Mouse (Mus musculus): ENCODE data around the gene Tnrc6b.
A peak's percentile ranks its signal among the peaks of the same experiment; 100 is the strongest.
"Not testable (repeated sequence)": the region's sequence is repeated elsewhere in the genome, so short reads cannot be mapped to it uniquely, and the experiment has no call there.

Tnrc6b gene

DNA sequence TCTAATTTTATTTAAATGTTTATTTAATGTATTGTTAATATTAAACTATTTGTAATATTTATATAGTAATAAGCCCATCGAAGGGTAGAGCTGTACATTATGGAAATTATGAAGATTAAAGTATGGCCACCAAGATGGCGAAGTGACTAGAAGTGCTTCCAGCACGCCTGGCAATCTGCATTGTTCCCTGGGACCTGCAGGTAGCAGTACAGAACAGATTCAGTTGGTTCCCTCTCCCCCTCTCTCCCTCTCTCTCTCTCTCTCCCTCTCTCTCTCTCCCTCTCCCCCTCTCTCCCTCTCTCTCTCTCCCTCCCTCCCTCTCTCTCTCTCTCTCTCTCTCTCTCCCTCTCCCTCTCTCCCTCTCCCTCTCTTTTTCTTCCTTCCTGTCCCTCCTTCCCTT lies 199.1 kb downstream of the Tnrc6b start:
- no peak for DNase-seq (ENCODE audit: extremely low spot score, low spot score)

GRCm38 (mm10) chr15:80910790-80911531 lies 199.8 kb downstream of the Tnrc6b start:
- no peak for DNase-seq (ENCODE audit: extremely low spot score, low spot score)

GRCm38 (mm10) chr15:80912175-80912574 lies 201.1 kb downstream of the Tnrc6b start:
- no peak for DNase-seq (ENCODE audit: extremely low spot score, low spot score)

DNA sequence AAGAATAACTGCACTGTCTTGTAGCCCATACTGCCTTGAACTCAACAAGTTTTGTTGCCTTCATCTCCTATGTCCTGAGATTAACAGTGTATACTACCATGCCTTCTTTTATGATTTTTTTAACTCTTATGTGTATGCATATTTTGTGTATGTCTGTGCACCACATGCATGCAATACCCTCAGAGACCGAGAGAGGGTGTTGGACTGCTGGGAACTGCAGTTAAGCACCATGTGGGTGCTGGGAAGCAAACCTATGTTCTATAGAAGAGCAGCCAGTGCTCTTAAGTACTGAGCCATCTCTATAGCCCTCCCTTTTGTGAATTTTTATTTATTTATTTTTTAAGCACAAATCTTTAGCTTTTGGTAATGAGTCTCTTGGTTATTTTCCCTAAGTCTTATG lies 202.7 kb downstream of the Tnrc6b start:
- DNase-seq (ENCODE audit: extremely low spot score, low spot score), result no peak

GRCm38 (mm10) chr15:80915850-80916249 lies 204.7 kb downstream of the Tnrc6b start:
- no peak for DNase-seq (ENCODE audit: extremely low spot score, low spot score)

- DNase-seq (ENCODE audit: extremely low spot score, low spot score), result no peak
Observed at GRCm38 (mm10) chr15:80916621-80917020, 205.5 kb downstream of the Tnrc6b start.

DNA sequence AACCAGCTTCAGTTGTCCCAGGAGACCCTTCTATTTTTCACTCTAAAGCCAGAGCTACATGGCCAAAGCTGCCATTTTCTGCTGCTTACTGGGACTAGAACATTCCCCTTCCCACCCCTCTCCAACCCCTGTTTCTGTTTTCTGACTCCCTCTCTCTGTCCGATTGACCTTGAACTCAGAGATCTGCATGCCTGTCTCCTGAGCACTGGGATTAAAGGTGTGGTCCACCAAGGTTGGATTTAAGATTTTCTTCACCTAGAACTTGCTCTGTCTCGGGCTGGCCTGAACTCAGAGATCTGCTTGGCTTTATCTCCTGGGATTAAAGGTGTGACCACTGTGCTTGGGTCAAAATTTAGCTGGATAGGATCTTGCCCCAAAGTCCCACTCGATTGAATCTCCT lies 209.2 kb downstream of the Tnrc6b start:
- no peak for DNase-seq (ENCODE audit: extremely low spot score, low spot score)

DNA sequence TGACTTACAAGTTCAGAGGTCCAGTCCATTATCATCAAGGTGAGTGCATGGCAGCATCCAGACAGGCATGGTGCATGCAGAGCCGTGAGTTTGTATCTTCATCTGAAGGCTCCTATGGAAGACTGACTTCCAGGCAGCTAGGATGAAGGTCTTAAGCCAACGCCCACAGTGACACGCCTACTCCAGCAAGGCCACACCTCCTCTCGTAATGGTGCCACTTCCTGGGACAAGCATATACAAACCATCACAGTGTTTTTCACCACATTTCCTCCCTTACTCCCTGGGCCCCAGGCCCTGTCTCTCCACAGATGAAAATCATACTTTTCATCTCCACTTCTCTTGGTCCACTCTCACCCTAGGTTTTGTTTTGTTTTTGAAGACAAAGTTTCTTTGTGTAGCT lies 210.7 kb downstream of the Tnrc6b start:
- no peak for DNase-seq (ENCODE audit: extremely low spot score, low spot score)

- DNase-seq (ENCODE audit: extremely low spot score, low spot score), result no peak
Observed at GRCm38 (mm10) chr15:80924211-80924610, 213.1 kb downstream of the Tnrc6b start.

- DNase-seq (ENCODE audit: extremely low spot score, low spot score), result no peak
Observed at GRCm38 (mm10) chr15:80928811-80929355, 217.8 kb downstream of the Tnrc6b start.

- DNase-seq (ENCODE audit: extremely low spot score, low spot score), result peak; percentile 24
Observed at GRCm38 (mm10) chr15:80930048-80930571, 219.0 kb downstream of the Tnrc6b start.

GRCm38 (mm10) chr15:80930676-80931320 lies 219.7 kb downstream of the Tnrc6b start:
- not testable (repeated sequence) for DNase-seq (ENCODE audit: extremely low spot score, low spot score)

GRCm38 (mm10) chr15:80931345-80931960 lies 220.3 kb downstream of the Tnrc6b start:
- no peak for DNase-seq (ENCODE audit: extremely low spot score, low spot score)

DNA sequence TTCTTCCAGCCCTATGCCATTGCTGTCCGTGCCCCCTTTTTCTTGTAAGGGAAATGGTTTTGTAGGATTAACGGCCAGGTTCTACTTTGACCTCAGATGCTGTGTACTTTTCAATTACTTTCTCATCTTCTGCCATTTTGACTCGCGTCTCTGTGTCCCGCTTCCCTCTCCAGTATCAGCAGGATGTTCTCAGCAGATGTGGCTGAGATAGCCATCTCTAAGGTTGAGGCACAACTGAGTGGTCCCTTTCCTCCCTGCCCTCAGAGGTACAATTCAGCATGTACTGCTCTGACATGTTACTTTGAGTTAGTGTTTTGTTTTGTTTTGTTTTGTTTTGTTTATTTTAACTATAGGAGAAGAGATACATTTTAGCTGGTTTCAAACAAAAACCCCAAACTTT lies 223.7 kb downstream of the Tnrc6b start:
- DNase-seq (ENCODE audit: extremely low spot score, low spot score), result no peak

DNA sequence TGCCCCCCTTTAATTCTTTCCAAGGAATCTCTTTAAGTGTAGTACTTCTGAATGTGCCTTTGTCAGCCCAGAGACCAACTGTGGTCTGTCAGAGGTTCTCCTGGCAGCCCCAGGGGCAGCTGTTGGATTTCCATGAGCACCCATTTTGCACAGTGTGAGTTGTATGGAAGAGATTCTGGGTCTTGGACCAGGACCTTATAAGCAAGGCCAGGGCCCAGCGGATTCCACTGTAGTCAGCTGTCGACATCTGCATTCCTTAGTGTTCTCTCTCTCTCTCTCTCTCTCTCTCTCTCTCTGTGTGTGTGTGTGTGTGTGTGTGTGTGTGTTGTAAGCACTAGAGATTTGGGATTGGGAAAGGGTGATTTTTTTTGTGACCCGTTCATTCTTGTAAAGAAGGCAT lies 225.6 kb downstream of the Tnrc6b start:
- no peak for DNase-seq (ENCODE audit: extremely low spot score, low spot score)

- DNase-seq (ENCODE audit: extremely low spot score, low spot score), result no peak
Observed at GRCm38 (mm10) chr15:80938615-80939014, 227.5 kb downstream of the Tnrc6b start.

- DNase-seq (ENCODE audit: extremely low spot score, low spot score), result no peak
Observed at GRCm38 (mm10) chr15:80939401-80939800, 228.3 kb downstream of the Tnrc6b start.

DNA sequence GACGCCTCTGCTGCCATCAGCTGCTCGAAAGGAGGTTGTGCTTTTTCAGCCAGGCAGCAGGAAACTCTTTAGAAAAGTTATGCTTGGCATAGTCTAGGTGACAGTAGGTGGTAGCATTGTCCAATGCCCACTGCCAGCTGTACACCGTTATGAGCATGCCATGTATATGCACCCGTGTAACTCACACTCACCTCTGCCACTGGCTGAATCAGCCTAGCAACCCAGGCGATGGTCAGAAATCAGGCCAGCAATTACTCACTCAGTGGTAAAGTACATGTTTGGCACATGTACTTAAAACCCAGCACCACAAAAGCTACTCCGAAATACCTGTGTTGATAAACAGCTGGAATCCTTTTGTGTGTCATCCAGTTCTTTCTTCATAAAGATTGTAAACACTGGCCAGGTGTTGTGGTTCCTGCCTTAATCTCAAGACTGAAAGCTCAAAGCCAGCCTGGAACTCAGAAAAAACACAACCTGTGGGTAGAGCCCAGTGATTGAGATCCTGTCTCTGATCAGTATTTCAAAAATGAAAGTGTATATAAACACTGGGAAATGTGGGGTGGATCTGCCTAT lies 230.4 kb downstream of the Tnrc6b start:
- no peak for DNase-seq (ENCODE audit: extremely low spot score, low spot score)

DNA sequence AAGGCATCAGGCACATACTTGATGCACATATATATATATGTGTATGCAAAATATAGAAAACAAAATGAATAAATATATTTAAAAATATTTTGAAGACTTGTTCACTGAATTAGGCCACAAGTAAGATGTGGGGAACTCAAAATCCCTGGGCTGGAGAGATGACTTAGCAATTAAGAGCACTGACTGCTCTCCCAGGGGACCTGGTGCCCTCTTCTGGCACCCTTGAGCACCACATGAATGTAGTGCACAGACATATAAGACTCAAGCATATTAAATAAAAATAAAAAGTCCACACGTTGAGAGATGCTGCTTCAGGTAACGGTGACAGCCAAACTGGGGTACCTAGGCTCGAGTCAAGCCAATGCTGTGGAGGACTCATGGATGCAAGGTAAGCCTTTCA lies 234.7 kb downstream of the Tnrc6b start:
- no peak for DNase-seq (ENCODE audit: extremely low spot score, low spot score)

DNA sequence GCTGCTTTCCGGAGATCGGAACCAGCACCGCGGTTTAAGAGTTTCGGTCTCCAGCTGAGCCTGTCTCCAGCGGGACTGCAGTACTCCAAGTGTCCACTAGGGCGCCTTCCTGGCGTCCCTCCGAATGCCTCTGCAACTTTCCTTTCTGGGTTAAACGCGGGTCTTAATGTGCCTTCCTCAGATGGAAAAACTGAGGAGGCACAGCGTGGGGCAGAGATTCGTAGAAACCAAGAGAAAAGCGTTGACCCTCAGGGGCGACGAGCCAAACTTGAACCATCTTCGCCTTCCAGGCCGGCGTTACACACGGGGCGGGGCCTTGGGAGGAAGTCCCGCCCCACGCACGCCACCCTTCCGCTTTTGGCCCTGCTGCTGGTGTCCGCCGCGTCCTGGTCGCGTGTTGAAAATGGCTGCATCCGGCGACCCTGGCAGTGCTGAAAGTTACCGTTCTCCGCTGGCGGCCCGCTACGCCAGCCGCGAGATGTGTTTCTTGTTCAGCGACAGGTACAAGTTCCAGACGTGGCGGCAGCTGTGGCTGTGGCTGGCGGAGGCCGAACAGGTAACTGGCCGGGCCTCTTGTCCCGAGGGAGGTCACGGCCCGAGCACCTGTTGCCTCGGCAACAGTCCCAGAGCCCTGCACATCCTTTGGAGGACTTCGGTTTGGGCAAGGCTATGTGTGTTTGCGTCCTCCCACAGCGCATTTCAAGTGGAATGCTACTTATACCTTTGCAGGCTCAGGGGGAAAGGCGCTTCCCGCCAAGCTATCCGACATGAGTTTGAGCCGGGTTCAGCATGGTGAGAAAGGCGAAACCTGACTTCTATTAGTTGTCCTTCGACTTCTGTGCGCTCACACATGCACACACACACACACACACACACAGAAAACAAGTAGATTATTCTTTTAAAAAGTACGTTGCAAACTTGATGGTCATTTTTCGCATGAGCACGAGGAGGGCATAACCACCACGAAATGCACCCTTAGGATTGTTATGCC lies 237.3 kb downstream of the Tnrc6b start, which contains the start of gene Adsl:
Gene Adsl (plus strand): TSS at position 346 of the 991 bp plus-strand sequence.
- DNase-seq (ENCODE audit: extremely low spot score, low spot score), result peak; percentile 93
